Mouse (Mus musculus) lung, embryonic 14.5 days (tissue): Measurements from ENCODE around the gene Pacs1. TPM values are rescaled to one million over a fixed set of nuclear protein-coding genes. Genes with fewer than 3 reads are reported as not detected.
"Not testable (repeated sequence)": the region's sequence is repeated elsewhere in the genome, so short reads cannot be mapped to it uniquely, and the experiment has no call there.

Experiments used
- ATAC-seq: fragments of 200-750 bp; cut with Nextera tagmentation; 2 replicates; pipeline ENCODE4 v1.8.0; 2017; ENCODE audit warnings: mild to moderate bottlenecking, moderate TSS enrichment, moderate library complexity; ENCODE audit not compliant: insufficient read depth
- DNase-seq: peaks from one replicate; pipeline ENCODE4 v3.0.0-alpha.2; 2015
- H3K27ac ChIP-seq: fragments of 300-500 bp; sonication (generic); 2 replicates; pipeline ENCODE4 v1.5.1; 2014; ENCODE audit warnings: low read depth, mild to moderate bottlenecking, moderate library complexity
- H3K27me3 ChIP-seq: fragments of 300-500 bp; sonication (generic); 2 replicates; pipeline ENCODE4 v1.6.1; 2014; ENCODE audit warnings: low read length, control low read depth; ENCODE audit not compliant: insufficient read depth
- H3K36me3 ChIP-seq: fragments of 300-500 bp; sonication (generic); 2 replicates; pipeline ENCODE4 v1.6.1; 2014; ENCODE audit warnings: control low read depth; ENCODE audit not compliant: insufficient read depth
- H3K4me1 ChIP-seq: fragments of 300-500 bp; sonication (generic); 2 replicates; pipeline ENCODE4 v1.6.1; 2014; ENCODE audit warnings: antibody characterized with exemption, control low read depth; ENCODE audit not compliant: insufficient read depth
- H3K4me2 ChIP-seq: fragments of 300-500 bp; sonication (generic); 2 replicates; pipeline ENCODE4 v1.6.1; 2014; ENCODE audit warnings: mild to moderate bottlenecking
- H3K4me3 ChIP-seq: fragments of 300-500 bp; sonication (generic); 2 replicates; pipeline ENCODE4 v1.5.1; 2014; ENCODE audit warnings: low read depth, low read length
- H3K9ac ChIP-seq: fragments of 300-500 bp; sonication (generic); 2 replicates; pipeline ENCODE4 v1.6.1; 2014
- H3K9me3 ChIP-seq: fragments of 300-500 bp; sonication (generic); 2 replicates; pipeline ENCODE4 v1.6.1; 2016; ENCODE audit warnings: low read depth, low read length, control low read depth
- CTCF ChIP-seq: IDR thresholded peaks from 2 replicates; pipeline ENCODE4 v1.5.1; 2016; ENCODE audit warnings: antibody characterized with exemption, low read depth
- WGBS: fragments of 180-500 bp; shearing (Covaris S2); extraction: QIAGEN DNeasy Blood & Tissue Kit; methylation state at CpG from one replicate; pipeline ENCODE4 v1.1.7; 2014; 5-methylcytosine and 5-hydroxymethylcytosine counted together
- polyA plus RNA-seq: library from polyadenylated mRNA; unstranded; fragments of >200 nt; fragmentation: Nextera tagmentation; extraction: Ambion mirVana; gene quantifications from 2 replicates; pipeline ENCODE4 v1.2.1, GENCODE M21; 2014

Pacs1 gene
- polyA plus RNA-seq, 1 experiment from 2014 or later = 31.8 TPM

DNA sequence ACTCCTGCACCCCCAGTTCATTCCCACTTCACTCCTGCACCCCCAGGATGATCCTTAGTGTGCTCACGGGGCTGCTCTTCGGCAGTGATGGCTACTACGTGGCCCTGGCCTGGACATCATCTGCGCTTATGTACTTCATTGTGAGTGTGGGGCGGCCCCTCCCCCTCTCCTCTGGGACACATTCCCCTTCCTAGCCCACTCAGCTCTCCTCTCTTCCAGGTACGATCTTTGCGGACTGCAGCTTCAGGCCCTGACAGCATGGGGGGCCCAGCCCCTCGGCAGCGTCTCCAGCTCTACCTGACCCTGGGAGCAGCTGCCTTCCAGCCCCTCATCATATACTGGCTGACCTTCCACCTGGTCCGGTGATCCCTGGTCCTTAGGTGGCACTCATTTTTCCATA lies 180.8 kb downstream of the Pacs1 start:
- no peak for DNase-seq
- no peak for ATAC-seq
- TF ChIP-seq CTCF = no peak
- no peak overlapping the region for H3K9ac ChIP-seq
- no peaks in the 10 kb centered on the region for H3K9me3 ChIP-seq
- H3K4me2 ChIP-seq = no peak overlapping the region
- H3K4me1 ChIP-seq = peaks cover 8% of the 10 kb centered on the region; the same call in 1 of the 2 replicates
- H3K27ac ChIP-seq = no peak overlapping the region
- WGBS = 84% methylated on average over 10 of the region's 10 CpGs
- no peaks in the 10 kb centered on the region for H3K27me3 ChIP-seq
- no peak overlapping the region for H3K4me3 ChIP-seq
- peaks cover 39% of the 10 kb centered on the region; the same call in 1 of the 2 replicates for H3K36me3 ChIP-seq

DNA sequence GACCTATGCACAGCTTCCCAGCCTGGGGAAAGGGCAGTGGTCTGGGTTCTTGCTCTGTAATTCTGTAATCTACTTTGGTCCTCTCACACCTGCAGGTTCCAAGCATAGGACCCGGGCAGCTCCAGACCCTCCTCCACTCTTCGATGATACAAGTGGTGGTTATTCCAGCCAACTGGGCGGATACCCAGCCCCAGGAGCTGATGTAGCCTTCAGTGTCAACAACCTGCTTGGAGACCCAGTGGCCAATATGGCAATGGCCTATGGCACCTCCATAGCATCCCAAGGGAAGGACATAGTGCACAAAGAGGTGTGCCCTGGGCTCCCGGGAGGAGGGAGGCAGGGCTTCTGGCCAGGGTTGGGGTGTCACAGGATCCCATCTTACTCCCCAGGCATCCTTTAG lies 183.6 kb downstream of the Pacs1 start:
- Histone ChIP-seq H3K4me2 (peak overlapping the region; percentile 89), H3K27me3 (peaks cover 21% of the 10 kb centered on the region), H3K27ac (no peak overlapping the region), H3K9me3 (no peaks in the 10 kb centered on the region), H3K4me1 (peaks cover 8% of the 10 kb centered on the region; the same call in 1 of the 2 replicates), H3K36me3 (peaks cover 39% of the 10 kb centered on the region; the same call in 1 of the 2 replicates), H3K9ac (peak overlapping the region; percentile 69; the same call in 1 of the 2 replicates), H3K4me3 (peak overlapping the region; percentile 82)
- TF ChIP-seq CTCF = no peak
- ATAC-seq (no peak), DNase-seq (no peak)
- 90% methylated on average over 4 of the region's 4 CpGs for WGBS

DNA sequence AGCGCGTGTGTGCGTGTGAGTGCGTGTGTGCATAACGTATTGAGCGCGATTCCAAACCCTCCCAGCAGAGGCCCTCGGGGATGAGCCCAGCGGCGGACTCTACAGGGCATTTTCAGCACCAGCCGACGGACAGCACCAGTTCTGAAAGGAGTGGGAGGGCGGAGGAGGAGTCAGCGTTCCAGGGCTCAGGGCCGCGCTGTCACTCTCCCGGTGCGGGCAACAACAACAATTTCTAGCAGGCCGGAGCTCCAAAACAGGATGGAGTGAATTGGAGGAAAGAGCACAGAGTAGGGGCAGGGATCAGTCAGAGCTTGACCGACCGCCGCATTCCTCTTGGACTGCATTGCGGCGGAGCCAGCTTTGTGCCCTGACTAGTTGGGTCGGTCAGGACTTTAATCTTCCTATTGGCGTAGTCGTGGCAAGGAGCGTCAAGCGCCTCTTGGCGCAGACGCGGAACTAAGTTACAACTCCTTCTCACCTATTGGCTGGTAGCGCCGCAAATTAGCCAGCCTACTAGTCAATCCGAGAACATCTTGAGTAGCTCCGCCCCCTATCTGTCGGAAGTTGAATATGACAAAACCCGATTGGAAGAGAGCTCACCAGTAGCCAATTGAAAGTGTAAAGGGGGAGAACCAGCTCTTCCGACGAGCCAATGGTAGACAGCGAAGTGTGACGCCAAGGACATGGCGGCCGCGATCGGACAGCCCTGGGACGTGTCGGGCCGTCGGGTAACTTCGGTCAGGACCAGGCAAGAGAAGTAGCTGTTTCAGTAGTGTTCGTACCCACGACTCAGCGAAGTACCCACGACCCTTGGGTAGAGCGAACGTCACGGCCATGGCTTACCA lies 184.8 kb downstream of the Pacs1 start, which contains the start of gene Yif1a:
Yif1a (plus strand) TSS at position 655 of the 845 bp plus-strand sequence.
- under 1% methylated on average over 58 of the region's 58 CpGs for WGBS
- peaks cover 33% of the 10 kb centered on the region for H3K27me3 ChIP-seq
- no peaks in the 10 kb centered on the region for H3K9me3 ChIP-seq
- DNase-seq (peak; percentile 99), ATAC-seq (peak; percentile 96)
- peak within 1 kb of the TSS; percentile 82 for H3K4me3 ChIP-seq
- TF ChIP-seq CTCF = peak; percentile 77
- H3K36me3 ChIP-seq = peaks cover 35% of the 10 kb centered on the region; the same call in 1 of the 2 replicates
- peak within 1 kb of the TSS; percentile 89 for H3K4me2 ChIP-seq
- H3K9ac ChIP-seq = peak within 1 kb of the TSS; percentile 69
- H3K27ac ChIP-seq = peak within 1 kb of the TSS; percentile 76
- peaks cover 8% of the 10 kb centered on the region; the same call in 1 of the 2 replicates for H3K4me1 ChIP-seq

DNA sequence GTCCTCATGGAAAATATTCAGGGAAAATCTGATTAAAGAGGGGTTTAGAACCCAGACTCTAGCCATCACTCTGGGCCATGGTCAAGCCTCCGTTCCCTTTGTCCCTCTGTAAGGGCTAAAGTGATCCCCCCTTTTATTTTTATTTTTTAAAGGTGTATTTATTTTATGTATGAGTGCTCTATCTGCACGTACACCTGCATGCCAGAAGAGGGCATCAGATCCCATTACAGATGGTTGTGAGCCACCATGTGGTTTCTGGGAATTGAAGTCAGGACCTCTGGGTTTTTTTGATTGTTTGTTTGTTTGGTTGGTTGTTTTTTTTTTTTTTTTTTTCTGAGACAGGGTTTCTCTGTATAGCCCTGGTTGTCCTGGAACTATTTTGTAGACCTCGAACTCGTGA lies 186.4 kb downstream of the Pacs1 start:
- DNase-seq, H3K9ac ChIP-seq, H3K9me3 ChIP-seq, H3K27ac ChIP-seq, ATAC-seq, H3K4me3 ChIP-seq, H3K4me1 ChIP-seq, H3K4me2 ChIP-seq: not testable (repeated sequence)
- Histone ChIP-seq H3K36me3 (peaks cover 21% of the 10 kb centered on the region; the same call in 1 of the 2 replicates), H3K27me3 (peaks cover 49% of the 10 kb centered on the region)
- WGBS = 48% methylated on average over 4 of the region's 4 CpGs

DNA sequence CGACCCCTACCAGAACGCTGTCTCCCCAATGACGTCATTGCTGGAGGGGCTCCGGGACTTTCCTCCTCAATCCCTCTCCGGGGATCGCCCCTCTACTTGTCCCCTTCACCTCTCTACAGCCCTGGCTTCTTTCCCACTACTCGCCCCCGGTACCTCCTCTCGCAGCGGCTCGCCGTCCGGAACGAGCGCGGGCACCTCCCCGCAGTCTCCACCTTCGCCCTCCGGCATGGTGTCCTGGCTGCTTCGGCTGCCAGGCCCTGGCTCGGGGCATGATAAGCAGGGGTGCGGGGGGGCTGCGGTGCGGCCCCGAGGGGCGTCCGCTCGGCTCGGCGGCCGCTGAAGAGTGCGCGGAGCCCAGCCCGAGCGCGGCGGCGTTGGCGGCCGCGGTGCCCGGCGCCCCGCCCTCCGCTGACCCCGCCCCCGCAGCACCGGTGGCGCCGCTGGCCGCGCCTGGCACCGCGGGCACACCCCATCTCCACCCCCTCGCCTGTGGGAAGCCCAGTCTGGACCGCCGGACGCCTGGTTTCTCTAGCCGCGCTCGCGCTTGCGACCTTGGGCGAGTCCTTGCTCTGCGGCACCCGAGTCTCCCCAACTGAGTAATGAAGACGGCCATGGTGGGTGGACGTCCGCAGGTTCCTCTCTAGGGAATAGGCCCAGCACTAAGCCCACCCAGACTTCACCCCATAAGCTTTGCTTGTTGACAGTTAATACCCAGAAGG lies 187.6 kb downstream of the Pacs1 start, which contains the start of gene Tmem151a:
Tmem151a (minus strand) TSS at position 387 of the 719 bp plus-strand sequence.
- TF ChIP-seq CTCF = no peak
- H3K4me1 ChIP-seq = peaks cover 8% of the 10 kb centered on the region; the same call in 1 of the 2 replicates
- H3K4me3 ChIP-seq = peak within 1 kb of the TSS; percentile 44
- H3K9me3 ChIP-seq = no peaks in the 10 kb centered on the region
- peaks cover 58% of the 10 kb centered on the region for H3K27me3 ChIP-seq
- no peak for ATAC-seq
- peaks cover 10% of the 10 kb centered on the region; the same call in 1 of the 2 replicates for H3K36me3 ChIP-seq
- H3K4me2 ChIP-seq = peak within 1 kb of the TSS; percentile 76
- DNase-seq = no peak
- under 1% methylated on average over 69 of the region's 69 CpGs for WGBS
- no peak within 1 kb of the TSS for H3K27ac ChIP-seq
- no peak within 1 kb of the TSS; the same call in 1 of the 2 replicates for H3K9ac ChIP-seq

DNA sequence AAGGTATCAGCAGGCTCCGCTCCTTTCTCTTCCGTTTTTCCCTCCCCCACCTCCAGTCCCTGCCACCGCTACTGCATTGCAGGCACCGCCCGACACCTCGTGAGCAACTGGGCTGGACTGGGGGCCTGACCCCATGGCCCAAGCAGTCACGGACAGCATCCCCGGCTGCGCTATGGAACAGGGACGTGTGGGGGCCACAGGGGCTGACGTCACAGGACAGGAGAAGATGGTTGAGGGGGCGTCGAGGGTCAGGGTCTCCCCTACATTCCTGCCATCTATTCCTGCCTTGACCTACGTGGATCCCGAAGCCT lies 188.1 kb downstream of the Pacs1 start:
- 2% methylated on average over 15 of the region's 15 CpGs for WGBS
- Histone ChIP-seq H3K4me3 (peak overlapping the region; percentile 44), H3K9me3 (no peaks in the 10 kb centered on the region), H3K27me3 (peaks cover 58% of the 10 kb centered on the region), H3K36me3 (0 out of 2 replicates have a peak, but pooled peaks cover 5% of the 10 kb centered on the region), H3K4me2 (peak overlapping the region; percentile 76), H3K9ac (no peak overlapping the region), H3K27ac (no peak overlapping the region), H3K4me1 (peaks cover 8% of the 10 kb centered on the region; the same call in 1 of the 2 replicates)
- no peak for ATAC-seq
- TF ChIP-seq CTCF = no peak
- no peak for DNase-seq
